2 mouse cellular contexts compared by ENCODE assay signal in genomic region chr7:43466099-43466694, GRCm38 (mm10).
TF ChIP-seq lines count a peak whose summit lies in the region.

No protein-coding gene starts in this region.

TF ChIP-seq in C2C12, 6 proteins besides CTCF, POLR2A, EP300 and RAD21:
- TF ChIP-seq MYOD1 (IDR thresholded peaks at IDR 0.05; ENCODE audit: control insufficient read depth, insufficient read length, low read depth) = no peak
- no peak for TF ChIP-seq MAX (IDR thresholded peaks at IDR 0.05)
- TF ChIP-seq CEBPB (IDR thresholded peaks at IDR 0.05; ENCODE audit: low read depth) = no peak
- TF ChIP-seq USF1 (IDR thresholded peaks at IDR 0.05; ENCODE audit: low read depth) = no peak
- TF ChIP-seq FOSL1 (IDR thresholded peaks at IDR 0.05; ENCODE audit: insufficient read depth, low read length, poor library complexity, severe bottlenecking) = no peak
- no peak for TF ChIP-seq MYOG (IDR thresholded peaks at IDR 0.05; ENCODE audit: control insufficient read depth, extremely low read depth, insufficient read length)
TF ChIP-seq in C2C12: peak in this region for 0.

TF ChIP-seq in myocyte, 11 proteins besides CTCF, POLR2A, EP300 and RAD21:
- no peak for TF ChIP-seq E2F4 (IDR thresholded peaks at IDR 0.05; ENCODE audit: insufficient read depth)
- no peak for TF ChIP-seq TCF12 (IDR thresholded peaks at IDR 0.05; ENCODE audit: insufficient read depth, poor library complexity, severe bottlenecking)
- peak in 2 of 3 experiments; percentile 10 to 42 for TF ChIP-seq MYOG (IDR thresholded peaks at IDR 0.05; ENCODE audit: control insufficient read depth in 1 of 3, insufficient read depth in 1 of 3, insufficient read length in 2 of 3, low read depth in 2 of 3)
- TF ChIP-seq MYOD1 (IDR thresholded peaks at IDR 0.05; ENCODE audit: control insufficient read depth in 1 of 3, insufficient read length in 2 of 3, low read depth in 2 of 3) = peak in 1 of 3 experiments; percentile 33
- no peak for TF ChIP-seq TCF3 (IDR thresholded peaks at IDR 0.05; ENCODE audit: insufficient read length, low read depth)
